Mouse (Mus musculus): Measurements from ENCODE around the gene Gm20388.

GRCm38 (mm10) chr8:121847987-121848386, 1937.3 kb downstream of the Gm20388 start:
- TF ChIP-seq POLR2A (IDR thresholded peaks at IDR 0.05; ENCODE audit: borderline replicate concordance, control insufficient read depth, low read depth, low read length): no peak
- TF ChIP-seq CTCF (IDR thresholded peaks at IDR 0.05; ENCODE audit: control insufficient read depth, insufficient read depth, low read length): no peak

Data from bone marrow, adult 2 months (tissue).